Mouse (Mus musculus): ENCODE results near the gene Cox6a1.

Cox6a1 gene

GRCm38 (mm10) chr5:115300035-115300744, 48.6 kb downstream of the Cox6a1 start:
- DNase-seq = peak; percentile 67 to 74

GRCm38 (mm10) chr5:115296347-115296746, 52.4 kb downstream of the Cox6a1 start:
- no peak for DNase-seq
